Mouse (Mus musculus) megakaryocyte, embryonic 14.5 days (primary cell): ENCODE measurements around the gene Abl2.

Source experiments
- FLI1 ChIP-seq: IDR thresholded peaks from 2 replicates; pipeline ENCODE4 v1.6.1; 2012; ENCODE audit warnings: low read length, inconsistent platforms, mixed read lengths
- GATA1 ChIP-seq: IDR thresholded peaks from 3 replicates; pipeline ENCODE4 v1.6.1; 2012; ENCODE audit warnings: mixed read lengths, low read length, inconsistent platforms, borderline replicate concordance

DNA sequence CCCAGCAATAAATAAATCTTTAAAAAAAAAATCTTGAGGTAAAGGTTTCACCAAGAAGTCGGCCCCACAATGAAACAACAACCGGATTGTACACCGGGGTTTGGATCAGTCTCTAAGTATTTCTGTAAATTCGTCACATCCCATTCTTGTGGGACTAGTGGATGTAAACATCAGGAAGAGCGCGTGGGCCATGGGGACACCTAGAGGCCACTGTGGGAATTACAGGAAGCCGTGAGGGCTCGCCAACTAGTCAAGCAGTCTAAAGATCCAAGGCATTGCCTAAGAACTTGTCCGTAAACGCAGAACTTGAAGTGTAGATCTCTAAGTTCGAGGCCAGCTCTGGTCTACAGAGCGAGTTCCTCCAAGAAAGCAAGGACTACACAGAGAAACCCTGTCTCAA, 117.6 kb downstream of the Abl2 start:
- TF ChIP-seq GATA1 (no peak), FLI1 (no peak)
